Mouse (Mus musculus) gastrocnemius, postnatal 25 days (tissue): ENCODE data around the gene Mocs1. TPM values are rescaled to one million over a fixed set of nuclear protein-coding genes. Genes with fewer than 3 reads are reported as not detected.

Experiments used
- DNase-seq: peaks from one replicate; pipeline ENCODE4 v3.0.0; 2022
- long read RNA-seq, 2 experiments: library from polyadenylated mRNA; stranded (forward); transcript quantifications; one replicate each; pipeline ENCODE4 v2.0.0; 2021
- total RNA-seq, 2 experiments: library from RNA; stranded (reverse); gene quantifications; 1 replicate in 1 of 2; 2 replicates in 1 of 2; pipeline ENCODE4 v1.2.3; 2021

The Mocs1 gene
- 10 to 100 TPM; 16.1 to 20.3 TPM for total RNA-seq
- long read RNA-seq, experiment 1, partial matches to known transcripts, result 1 of 2 reads
- long read RNA-seq, experiment 1, other reads (novel, unspliced or antisense), result 1 of 2 reads
- long read RNA-seq, experiment 2, partial matches to known transcripts, result 1 of 3 reads
- long read RNA-seq, experiment 2, other reads (novel, unspliced or antisense), result 2 of 3 reads

- peak; percentile 93 for DNase-seq
Observed at GRCm38 (mm10) chr17:49428239-49428688, at the start of gene Mocs1. TSS of gene Mocs1 (plus strand) at chr17:49428362.

DNA sequence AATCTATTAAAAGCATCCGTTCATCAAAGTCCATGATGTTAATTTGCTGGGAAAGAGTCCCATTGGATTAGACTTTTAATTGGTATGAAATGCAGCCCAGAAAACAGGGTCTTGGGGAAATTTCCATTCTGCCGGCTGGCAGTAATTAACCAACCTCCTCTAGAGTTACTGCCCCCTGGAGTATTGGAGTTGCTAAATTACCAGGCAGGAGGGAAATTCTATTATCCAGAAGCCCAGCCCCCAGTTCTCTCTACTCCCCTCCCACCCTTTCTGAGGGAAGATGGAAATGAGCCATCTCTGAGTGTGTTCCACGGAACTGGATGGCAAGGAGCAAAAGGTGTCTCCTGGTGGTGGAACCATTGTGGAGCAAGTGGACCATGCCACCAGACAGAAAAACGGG, 48.5 kb upstream of the Mocs1 start:
- no peak for DNase-seq

DNA sequence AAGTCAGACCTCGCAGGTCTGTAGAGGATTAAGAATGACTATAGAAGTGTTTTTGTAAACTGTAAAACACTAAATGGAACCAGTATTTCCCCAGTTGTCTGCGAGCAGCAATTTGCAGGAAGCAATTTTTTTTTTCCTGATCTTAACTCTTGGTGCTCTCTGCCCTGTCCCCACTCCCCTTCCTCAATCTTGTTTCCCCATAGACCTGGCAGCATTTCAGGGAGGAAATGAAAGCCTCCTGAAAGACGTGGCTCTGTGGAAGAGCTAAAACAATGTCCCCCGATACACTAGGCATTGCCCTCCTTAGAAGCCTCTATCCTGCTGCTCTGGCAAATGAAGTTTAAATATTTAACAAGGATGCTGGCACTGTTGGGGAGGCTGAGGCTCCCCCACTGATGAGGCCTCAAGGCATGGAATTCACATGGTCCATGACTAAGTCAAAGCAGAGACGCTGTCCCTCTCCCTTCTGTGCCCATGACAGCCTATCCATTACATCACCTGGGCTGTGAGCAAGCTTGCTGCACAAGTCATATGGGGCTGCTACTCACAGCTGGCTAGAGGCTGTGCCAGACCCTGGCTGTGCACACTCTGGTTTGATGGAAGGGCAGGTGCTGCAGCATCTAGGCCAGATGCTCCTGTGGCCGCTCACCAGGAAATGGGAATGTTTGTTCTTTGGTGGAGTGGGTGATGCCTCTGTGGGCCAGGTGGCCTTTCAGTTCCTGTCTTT, 43.8 kb upstream of the Mocs1 start:
- DNase-seq, result no peak

DNA sequence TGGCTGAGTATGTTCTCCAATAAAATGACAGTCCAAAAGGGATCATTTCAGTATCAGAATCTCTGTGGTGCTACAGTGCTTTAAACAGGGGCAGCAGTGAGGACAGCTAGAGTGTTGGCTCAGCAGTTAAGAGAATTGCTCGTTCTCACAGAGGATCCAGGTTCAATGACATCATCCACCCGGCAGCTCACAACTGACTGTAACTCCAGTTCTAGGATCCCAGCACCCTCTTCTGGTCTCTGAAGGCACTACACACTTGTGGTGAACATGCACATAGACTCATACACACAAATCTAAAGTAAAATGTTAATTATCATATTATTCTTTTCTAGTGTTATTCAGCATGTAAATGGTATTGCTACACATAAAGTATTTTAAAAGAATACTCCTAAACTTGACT, 40.4 kb upstream of the Mocs1 start:
- no peak for DNase-seq

DNA sequence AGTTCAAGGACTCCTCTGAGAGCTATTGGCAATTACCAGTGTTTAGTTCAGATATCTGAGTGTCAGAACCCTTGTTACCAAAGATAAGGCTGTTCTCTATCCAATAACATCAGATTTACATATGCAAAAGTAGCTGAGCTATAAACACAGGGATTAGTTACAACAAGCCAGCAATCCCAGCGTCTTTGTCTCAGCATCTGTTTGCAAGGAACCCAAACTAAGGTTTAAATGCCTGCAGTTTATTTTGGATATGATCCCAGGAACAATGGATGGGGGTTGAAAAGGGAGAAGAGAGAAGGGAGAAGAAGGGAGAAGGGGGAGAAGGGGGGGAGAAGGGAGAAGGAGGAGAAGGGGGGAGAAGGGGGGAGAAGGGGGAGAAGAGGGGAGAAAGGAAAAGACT, 35.4 kb upstream of the Mocs1 start:
- DNase-seq, result no peak

DNA sequence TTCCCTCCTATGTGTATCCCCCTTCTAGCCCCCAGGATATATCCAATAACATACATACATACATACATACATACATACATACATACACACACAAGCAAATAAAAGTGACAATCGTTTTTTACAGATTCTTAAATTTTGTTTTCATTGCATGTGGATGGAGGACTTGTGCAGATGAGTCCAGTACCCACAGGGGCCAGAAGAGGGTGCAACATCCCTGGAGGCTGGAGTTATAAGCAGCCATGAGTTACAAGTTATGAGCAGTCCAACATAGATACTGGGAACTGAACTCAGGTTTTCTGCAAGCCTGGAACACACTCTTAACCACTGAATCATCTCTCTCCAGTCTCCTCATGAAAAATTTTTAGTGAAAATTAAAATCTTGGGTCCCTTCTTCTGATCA, 33.3 kb upstream of the Mocs1 start:
- DNase-seq, result no peak

DNA sequence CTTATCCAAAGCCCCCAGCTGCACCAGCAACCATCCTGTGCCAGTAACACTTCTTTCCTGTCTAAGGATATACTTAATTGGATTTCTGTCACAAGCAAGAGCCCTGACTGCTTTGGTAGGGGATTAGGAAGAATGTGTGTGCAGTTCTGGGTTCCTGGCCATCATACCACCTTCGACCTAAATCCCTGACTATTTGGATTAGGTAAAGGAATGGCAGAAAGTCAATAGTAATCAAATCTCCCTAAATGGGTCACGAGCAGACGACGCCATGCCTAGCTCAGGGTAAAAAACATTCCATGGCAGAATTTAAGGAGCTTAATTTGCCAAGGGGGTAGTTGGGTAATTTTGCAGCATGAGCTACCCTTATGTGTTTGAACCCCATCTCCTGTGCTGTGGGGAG, 28.6 kb upstream of the Mocs1 start:
- DNase-seq, result no peak

- peak; percentile 13 for DNase-seq
Observed at GRCm38 (mm10) chr17:49400130-49400529, 28.0 kb upstream of the Mocs1 start.

DNA sequence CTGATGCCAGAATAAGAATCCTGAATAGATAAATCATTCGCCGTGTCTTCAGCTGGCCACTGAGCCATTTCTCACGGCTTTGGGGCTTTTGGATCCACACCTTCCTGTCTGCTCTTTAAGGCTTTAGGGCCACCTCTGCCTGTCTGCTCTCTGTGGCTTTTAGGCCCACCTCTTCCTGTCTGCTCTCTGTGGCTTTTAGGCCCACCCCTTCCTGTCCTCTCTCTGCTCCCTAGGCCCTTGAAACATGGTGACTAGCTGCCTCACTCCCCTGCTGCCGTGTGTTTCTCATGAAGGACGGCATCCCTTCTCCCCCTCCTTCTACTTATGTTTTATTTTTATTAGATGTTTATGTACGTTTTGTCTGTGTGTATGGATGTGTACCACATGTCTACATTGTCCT, 25.0 kb upstream of the Mocs1 start:
- no peak for DNase-seq

DNA sequence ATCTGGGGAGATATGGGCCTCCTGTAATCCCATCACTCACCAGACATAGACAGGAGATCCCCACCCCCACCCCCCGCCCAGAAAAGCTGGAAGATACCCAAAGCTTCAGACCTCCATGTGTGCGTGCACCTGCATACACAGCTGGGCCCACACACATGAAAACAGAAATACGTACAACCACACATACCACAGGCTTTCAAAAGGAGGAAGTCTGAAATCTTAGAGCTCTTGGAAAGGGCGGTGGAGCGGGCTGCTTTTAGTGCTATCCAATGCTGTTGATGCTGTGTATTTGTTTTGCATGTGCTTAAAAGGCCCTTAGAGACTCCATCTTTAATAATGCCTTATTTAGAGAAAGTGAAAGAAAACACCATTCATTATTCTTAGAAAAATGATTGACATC, 22.2 kb upstream of the Mocs1 start:
- DNase-seq, result no peak

DNA sequence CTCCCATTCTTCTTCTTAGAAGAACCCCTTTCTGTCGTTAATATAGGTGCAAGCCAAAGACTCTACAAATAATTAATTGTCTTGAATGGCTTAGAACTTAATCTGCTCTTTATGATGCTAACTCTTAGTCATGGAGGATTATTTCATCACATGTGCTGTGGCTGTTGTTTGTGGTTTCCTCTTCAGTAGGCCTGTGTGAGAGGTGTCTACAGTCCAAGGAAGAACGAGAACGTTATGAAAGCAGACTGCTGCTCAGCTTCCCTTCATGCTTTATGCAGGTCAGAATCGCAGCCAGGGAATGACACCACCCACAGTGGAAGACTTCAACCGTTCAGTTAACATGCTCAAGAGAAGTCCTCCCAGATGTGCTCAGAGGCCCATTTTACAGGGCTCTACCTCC, 15.2 kb upstream of the Mocs1 start:
- DNase-seq, result no peak

DNA sequence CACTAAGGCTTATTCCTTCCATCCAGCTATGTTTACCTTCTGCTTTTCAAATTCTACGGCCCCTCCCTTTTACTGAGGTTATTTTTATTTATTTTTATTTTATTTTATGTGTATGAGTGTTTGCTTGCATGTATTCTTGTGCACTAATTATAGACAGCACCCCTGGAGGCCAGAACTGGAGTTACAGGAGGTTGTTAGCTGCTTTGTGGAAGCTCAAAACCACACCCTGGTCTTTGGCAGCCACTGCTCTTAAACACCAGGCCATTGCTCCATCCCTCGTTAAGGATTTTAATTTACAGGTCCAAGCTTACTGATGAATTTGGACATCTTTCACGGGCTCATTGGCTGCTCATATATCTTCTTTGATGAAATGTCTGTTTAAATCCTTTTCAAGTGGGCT, 14.6 kb upstream of the Mocs1 start:
- DNase-seq, result no peak

GRCm38 (mm10) chr17:49416228-49416627, 11.9 kb upstream of the Mocs1 start:
- DNase-seq, result no peak

- no peak for DNase-seq
Observed at GRCm38 (mm10) chr17:49419813-49420212, 8.3 kb upstream of the Mocs1 start.

DNA sequence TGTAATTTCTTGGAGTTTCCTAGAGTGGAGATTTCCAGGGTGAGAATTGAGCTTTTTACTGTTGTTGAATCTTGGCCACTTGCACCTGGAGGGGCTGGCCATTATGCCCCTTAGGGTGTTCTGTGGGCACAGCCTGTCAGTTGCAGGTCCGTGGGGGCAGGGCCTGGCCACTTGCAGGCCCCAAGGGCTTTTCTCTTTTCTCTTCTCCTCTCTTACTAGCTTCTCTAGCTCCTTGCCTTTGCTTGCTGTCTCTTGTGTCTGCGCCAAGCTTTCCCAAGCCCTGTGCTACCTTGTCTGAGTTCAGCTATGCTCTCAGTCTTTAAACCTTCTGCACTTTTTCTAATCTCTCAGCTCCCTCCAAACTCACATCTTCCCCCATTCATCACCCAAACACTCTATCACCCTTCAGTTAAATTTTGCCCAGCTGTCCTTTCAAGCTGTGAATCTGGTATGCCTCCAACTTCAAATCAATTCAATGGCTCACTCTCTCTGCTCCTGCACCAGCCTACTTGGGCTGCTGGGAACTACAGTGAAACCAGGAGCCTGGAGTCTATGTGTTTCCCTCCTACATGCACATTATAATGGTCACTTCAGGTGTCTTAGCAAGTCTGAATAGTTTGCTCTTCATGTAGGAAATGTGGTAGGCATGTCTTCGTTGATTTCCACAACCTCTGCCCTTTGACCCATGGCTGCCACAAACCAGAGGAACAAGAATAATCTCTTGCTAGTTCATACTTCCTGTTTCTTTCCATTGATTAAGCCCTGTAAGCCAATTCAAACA, 5.7 kb upstream of the Mocs1 start:
- no peak for DNase-seq

DNA sequence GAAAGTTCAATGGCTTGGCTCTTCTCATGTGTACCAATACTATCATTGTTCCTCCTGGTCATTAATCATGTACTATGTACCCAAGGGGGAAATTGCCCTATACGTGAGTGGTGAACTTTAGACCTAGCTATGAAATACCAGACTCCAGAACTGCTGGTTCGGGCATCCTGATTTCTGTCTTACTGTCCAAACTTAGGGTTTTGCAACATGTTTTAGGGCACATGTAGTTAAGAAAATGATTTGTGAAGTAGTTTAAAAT, 5.2 kb upstream of the Mocs1 start:
- DNase-seq, result no peak

DNA sequence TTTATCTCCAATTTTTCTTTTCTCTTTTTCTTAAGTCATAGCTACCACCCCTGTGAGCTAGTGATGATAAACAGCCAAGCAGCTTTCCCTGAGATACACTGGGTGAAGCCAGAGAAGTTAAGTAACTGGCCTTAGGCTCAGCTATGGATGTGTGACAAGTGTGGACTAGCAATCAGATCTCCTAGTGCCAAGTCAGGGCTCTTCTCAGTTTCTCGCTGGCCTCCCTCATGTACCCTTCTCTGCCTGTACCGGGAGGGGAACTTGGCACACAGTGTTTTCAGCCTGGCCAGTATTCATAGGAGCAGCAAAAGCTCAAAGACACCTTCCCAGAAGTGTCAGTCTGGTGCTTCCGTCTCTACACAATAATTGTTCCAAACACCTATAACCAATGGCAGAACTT, 4.3 kb upstream of the Mocs1 start:
- DNase-seq, result peak; percentile 67

DNA sequence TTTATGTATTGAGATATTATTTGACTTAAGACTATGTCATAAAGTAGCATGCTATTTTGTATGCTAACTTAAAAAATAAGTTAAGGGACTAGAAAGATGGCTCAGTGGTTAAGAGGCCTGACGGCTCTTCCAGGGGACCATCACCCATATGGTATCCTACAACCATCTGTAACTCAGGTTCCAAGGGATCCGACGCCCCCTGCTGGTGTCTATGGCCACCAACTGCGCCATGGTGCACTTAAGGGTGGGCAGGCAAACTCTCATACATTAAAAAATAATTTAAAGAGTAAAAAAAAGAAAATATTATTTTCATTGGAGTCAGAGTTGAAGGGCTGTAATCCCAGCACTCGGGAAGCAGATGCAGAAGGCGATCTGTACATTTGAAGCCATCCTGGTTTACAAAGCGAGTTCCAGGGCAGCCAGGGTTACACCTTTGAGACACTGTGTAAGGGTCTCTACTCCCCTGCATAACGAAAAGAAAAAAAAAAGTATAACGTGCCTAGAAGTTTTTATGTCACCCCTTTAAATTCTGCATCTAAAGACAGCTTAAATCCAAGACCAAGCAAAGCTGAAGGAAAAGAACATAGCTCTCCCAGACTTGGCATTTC, 427 bp upstream of the Mocs1 start:
- no peak for DNase-seq

- DNase-seq, result peak; percentile 33
Observed at GRCm38 (mm10) chr17:49428751-49429415, 721 bp downstream of the Mocs1 start.

- no peak for DNase-seq
Observed at GRCm38 (mm10) chr17:49429471-49430129, 1.4 kb downstream of the Mocs1 start.

DNA sequence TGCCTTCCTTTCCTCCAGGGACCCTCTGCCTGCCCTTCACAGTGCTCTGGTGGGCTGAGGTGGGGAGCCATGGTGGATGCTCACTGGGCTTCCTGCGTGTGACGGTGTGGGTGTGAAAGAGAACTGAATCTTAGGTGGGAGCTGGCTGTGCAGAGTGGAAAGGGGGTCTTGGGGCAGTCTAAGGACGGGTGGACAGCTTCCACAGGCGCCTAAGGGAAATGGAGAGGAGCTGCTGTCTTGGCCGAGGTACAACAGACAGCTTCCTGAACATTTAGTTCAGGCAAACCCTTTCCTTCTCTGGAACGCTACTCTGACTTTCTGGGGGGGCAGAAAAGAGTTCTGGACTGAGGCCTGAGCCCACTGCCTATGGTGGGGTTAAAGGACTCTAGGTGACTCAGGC, 2.0 kb downstream of the Mocs1 start:
- DNase-seq, result no peak

DNA sequence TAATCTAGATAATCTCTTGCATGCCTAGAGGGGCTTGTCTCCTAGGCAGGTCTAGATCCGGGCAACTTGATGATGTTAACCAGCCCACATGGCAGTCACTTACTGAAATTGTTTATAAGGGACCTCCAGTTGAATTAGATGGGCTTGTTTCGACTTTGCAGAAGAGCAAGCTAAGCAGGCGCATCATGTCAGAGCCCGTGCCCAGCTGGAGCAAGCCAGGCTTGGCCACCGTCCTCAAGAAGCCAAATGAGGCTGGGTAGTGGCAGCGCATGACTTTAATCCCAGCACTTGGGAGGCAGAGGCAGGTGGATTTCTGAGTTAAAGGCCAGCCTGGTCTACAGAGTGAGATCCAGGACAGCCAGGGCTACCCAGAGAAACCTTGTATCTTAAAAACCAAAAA, 3.0 kb downstream of the Mocs1 start:
- no peak for DNase-seq
